Mouse (Mus musculus) embryonic facial prominence, embryonic 10.5 days (tissue): ENCODE data around the gene Ap1ar. TPM values are rescaled to one million over a fixed set of nuclear protein-coding genes. Genes with fewer than 3 reads are reported as not detected.

Source experiments
- DNase-seq: peaks from one replicate; pipeline ENCODE4 v3.0.0-alpha.2; 2017; ENCODE audit warnings: low spot score
- H3K27ac ChIP-seq: fragments of 300-500 bp; sonication (generic); replicated peaks from 2 replicates; pipeline ENCODE4 v1.5.1; 2016; ENCODE audit warnings: mild to moderate bottlenecking
- H3K27me3 ChIP-seq: fragments of 300-500 bp; sonication (generic); replicated peaks from 2 replicates; pipeline ENCODE4 v1.6.1; 2016; ENCODE audit warnings: low read depth, mild to moderate bottlenecking; ENCODE audit not compliant: poor library complexity, severe bottlenecking
- H3K36me3 ChIP-seq: fragments of 300-500 bp; sonication (generic); replicated peaks from 2 replicates; pipeline ENCODE4 v1.6.1; 2016; ENCODE audit warnings: mild to moderate bottlenecking, moderate library complexity
- H3K4me1 ChIP-seq: fragments of 300-500 bp; sonication (generic); 2 replicates; pipeline ENCODE4 v1.6.1; 2016
- H3K4me3 ChIP-seq: fragments of 300-500 bp; sonication (generic); 2 replicates; pipeline ENCODE4 v1.5.1; 2016; ENCODE audit warnings: mild to moderate bottlenecking, moderate library complexity
- H3K9me3 ChIP-seq: fragments of 300-500 bp; sonication (generic); 2 replicates; pipeline ENCODE4 v1.6.1; 2016; ENCODE audit warnings: mild to moderate bottlenecking
- polyA plus RNA-seq: library from polyadenylated mRNA; unstranded; fragments of >200 nt; fragmentation: Nextera tagmentation; extraction: Ambion mirVana; gene quantifications from 2 replicates; pipeline ENCODE4 v1.2.1, GENCODE M21; 2016

Gene Ap1ar
- polyA plus RNA-seq, 1 experiment from 2014 or later = 60.6 TPM

- H3K27me3 ChIP-seq = peaks cover 97% of the 10 kb centered on the region
- DNase-seq = no peak
- H3K27ac ChIP-seq = no peak overlapping the region
- 0 out of 2 replicates have a peak, but pooled peaks cover 3% of the 10 kb centered on the region for H3K4me1 ChIP-seq
- H3K36me3 ChIP-seq = no peaks in the 10 kb centered on the region
- no peak overlapping the region for H3K4me3 ChIP-seq
- no peaks in the 10 kb centered on the region for H3K9me3 ChIP-seq
These were observed 79.4 kb downstream of the Ap1ar start for GRCm38 (mm10) chr3:127757886-127758301.

Other genes with a start within 250 kb of the Ap1ar start
- 3.2 and 7.0 TPM in 2 replicates for gene Neurog2, start 204.4 kb downstream of the Ap1ar start, polyA plus RNA-seq
- gene Alpk1, start 57.0 kb downstream of the Ap1ar start, polyA plus RNA-seq = 0.60 and 0.83 TPM in 2 replicates
- 1.6 and 1.9 TPM in 2 replicates for gene Tifa, start 47.7 kb downstream of the Ap1ar start, polyA plus RNA-seq
- gene Fam241a, start 58.8 kb upstream of the Ap1ar start, polyA plus RNA-seq = 2.7 and 3.9 TPM in 2 replicates